In the genomic region with DNA sequence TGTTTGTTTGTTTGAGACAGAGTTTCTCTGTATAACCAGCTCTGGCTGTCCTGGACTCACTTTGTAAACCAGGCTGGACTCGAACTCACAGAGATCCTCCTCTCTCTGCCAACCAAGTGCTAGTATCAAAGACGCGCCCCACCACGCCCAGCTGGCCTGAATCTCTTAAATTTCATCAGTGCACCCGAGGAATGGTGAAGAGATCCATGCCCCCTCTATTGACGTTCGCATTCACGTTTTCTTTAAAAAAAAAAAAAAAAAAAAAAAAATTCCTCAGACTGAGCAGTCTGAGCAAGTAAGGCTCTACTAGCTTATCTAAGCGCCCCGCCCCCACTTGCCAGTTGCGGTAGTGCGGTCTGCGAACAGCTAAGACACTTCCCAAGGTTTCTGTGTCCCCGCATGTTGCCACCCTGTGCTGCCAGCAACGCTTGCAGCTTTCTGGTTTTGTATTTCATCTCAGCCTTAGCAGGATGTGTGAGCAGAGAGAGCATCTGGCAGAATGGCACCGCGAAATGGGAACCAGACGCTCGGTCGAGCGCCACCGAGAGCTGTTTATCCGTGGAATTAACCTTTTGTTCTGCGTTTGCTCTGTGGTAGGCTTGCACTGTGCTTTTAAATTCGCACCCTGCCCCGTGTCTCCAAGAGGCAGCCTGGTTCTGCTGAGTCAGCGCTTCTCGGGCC, we compare ENCODE assay signal across 8 mouse cellular contexts.
DNase-seq lines count a peak whose midpoint lies in the region; ATAC-seq and TF ChIP-seq lines count a peak whose summit lies in the region.

No protein-coding gene starts in this region.

- peak overlapping the region; percentile 64 for H3K4me3 ChIP-seq in E14TG2a.4 (replicated peaks; ENCODE audit: low read length)
- peak overlapping the region; percentile 29 for H3K4me3 ChIP-seq in forebrain, embryonic 12.5 days (replicated peaks)
- peak overlapping the region; percentile 45 for H3K4me3 ChIP-seq in layer of hippocampus, adult 2 months
- peak overlapping the region; percentile 10 for H3K4me3 ChIP-seq in lung, embryonic 14.5 days (ENCODE audit: low read depth, low read length)

- intact Hi-C loops in heart, postnatal 36 days (cut with DNase I), result no loop called here

- H3K36me3 ChIP-seq in E14TG2a.4 (ENCODE audit: insufficient read depth, low read length), result no peaks in the 10 kb centered on the region
- H3K36me3 ChIP-seq in forebrain, embryonic 12.5 days (replicated peaks), result no peaks in the 10 kb centered on the region
- H3K36me3 ChIP-seq in lung, embryonic 14.5 days (ENCODE audit: insufficient read depth), result no peaks in the 10 kb centered on the region

- peaks cover 68% of the 10 kb centered on the region for H3K27me3 ChIP-seq in E14TG2a.4 (ENCODE audit: insufficient read depth, low read length)
- H3K27me3 ChIP-seq in forebrain, embryonic 12.5 days, result peaks cover 36% of the 10 kb centered on the region
- H3K27me3 ChIP-seq in lung, embryonic 14.5 days (ENCODE audit: insufficient read depth, low read length), result no peaks in the 10 kb centered on the region

- TF ChIP-seq CTCF in E14TG2a.4 (conservative IDR thresholded peaks at IDR 0.05; ENCODE audit: low read length), result 0 out of 2 replicates have a peak, but pooled peaks have one; percentile 1
- no peak for TF ChIP-seq CTCF in layer of hippocampus, adult 2 months (conservative IDR thresholded peaks at IDR 0.05)
- no peak; the same call in 1 of the 2 replicates for TF ChIP-seq CTCF in lung, embryonic 14.5 days (IDR thresholded peaks at IDR 0.05; ENCODE audit: low read depth)

- peak overlapping the region; percentile 54 for H3K4me2 ChIP-seq in forebrain, embryonic 12.5 days
- H3K4me2 ChIP-seq in lung, embryonic 14.5 days, result peak overlapping the region; percentile 56

- peak; percentile 53; the same call in 1 of the 2 replicates for ATAC-seq in forebrain, embryonic 12.5 days (ENCODE audit: low FRiP score)
- peak; percentile 26; the same call in 1 of the 2 replicates for ATAC-seq in lung, embryonic 14.5 days (ENCODE audit: insufficient read depth)

- H3K9me3 ChIP-seq in E14TG2a.4 (ENCODE audit: low read length), result no peaks in the 10 kb centered on the region
- H3K9me3 ChIP-seq in forebrain, embryonic 12.5 days, result no peaks in the 10 kb centered on the region
- H3K9me3 ChIP-seq in lung, embryonic 14.5 days (ENCODE audit: low read depth, low read length), result no peaks in the 10 kb centered on the region

- peak; percentile 58 for DNase-seq in adrenal gland, adult 2 months
- DNase-seq in heart, postnatal 36 days, result peak; percentile 44 to 57
- peak; percentile 54 to 55 for DNase-seq in layer of hippocampus, adult 2 months (ENCODE audit: low spot score in 2 of 2)
- peak; percentile 84 for DNase-seq in lung, embryonic 14.5 days
- peak; percentile 60 for DNase-seq in retina, embryonic 14.5 days (ENCODE audit: low spot score)
- peak; percentile 63 to 71 for DNase-seq in thymus, postnatal 36 days

- H3K27ac ChIP-seq in forebrain, embryonic 12.5 days, result peak overlapping the region; percentile 53
- peak overlapping the region; percentile 73 for H3K27ac ChIP-seq in layer of hippocampus, adult 2 months
- H3K27ac ChIP-seq in lung, embryonic 14.5 days (ENCODE audit: low read depth), result peak overlapping the region; percentile 8

- WGBS in forebrain, embryonic 12.5 days, result 8% methylated on average over 28 of the region's 28 CpGs
- 7% methylated on average over 28 of the region's 28 CpGs for WGBS in lung, embryonic 14.5 days

- H3K4me1 ChIP-seq in E14TG2a.4 (replicated peaks; ENCODE audit: low read depth, low read length), result peaks cover 24% of the 10 kb centered on the region
- peaks cover 27% of the 10 kb centered on the region for H3K4me1 ChIP-seq in forebrain, embryonic 12.5 days
- peaks cover 11% of the 10 kb centered on the region; the same call in 1 of the 2 replicates for H3K4me1 ChIP-seq in lung, embryonic 14.5 days (ENCODE audit: insufficient read depth)

- peak overlapping the region; percentile 44; the same call in 1 of the 2 replicates for H3K9ac ChIP-seq in forebrain, embryonic 12.5 days
- peak overlapping the region; percentile 17 for H3K9ac ChIP-seq in lung, embryonic 14.5 days

Comparison
In these comparisons a context has a peak if more than half of its experiments do, and no peak if none do; other contexts are left out.
1. Peak in every context shown above with its lines: DNase-seq, ATAC-seq, H3K4me3 ChIP-seq and H3K27ac ChIP-seq.
2. H3K4me3 ChIP-seq: peak in every context shown above with its lines; median percentile 64 in E14TG2a.4; 45 in layer of hippocampus, adult 2 months; 29 in forebrain, embryonic 12.5 days; 10 in lung, embryonic 14.5 days.
3. H3K27ac ChIP-seq: peak in every context shown above with its lines; median percentile 73 in layer of hippocampus, adult 2 months; 53 in forebrain, embryonic 12.5 days; 8 in lung, embryonic 14.5 days.